Mouse (Mus musculus): ENCODE results near the gene Cdh7. TPM values are rescaled to one million over a fixed set of nuclear protein-coding genes. Genes with fewer than 3 reads are reported as not detected.
"Not testable (repeated sequence)": the region's sequence is repeated elsewhere in the genome, so short reads cannot be mapped to it uniquely, and the experiment has no call there.

Gene Cdh7
- polyA plus RNA-seq, 1 experiment from 2014 or later = not detected

DNA sequence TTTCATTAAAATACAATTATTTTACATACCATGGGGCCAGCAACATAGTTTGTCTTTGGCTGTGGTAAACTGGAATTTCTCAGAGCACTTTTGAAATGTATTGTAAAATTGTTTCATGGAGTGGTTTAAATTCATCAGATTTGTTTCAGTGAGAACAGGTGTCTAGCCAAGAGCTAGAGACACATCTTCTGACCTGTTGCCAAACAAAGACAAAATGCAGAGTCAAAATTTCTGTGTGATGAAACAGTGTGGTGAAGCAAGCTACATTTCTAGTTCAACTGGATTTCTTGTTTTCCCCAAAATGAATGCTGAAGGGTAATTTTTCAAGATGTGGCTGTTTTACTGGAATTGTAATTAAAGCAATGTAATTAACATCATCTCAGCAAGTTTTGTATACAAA is 22.2 kb downstream of the Cdh7 start:
- ATAC-seq (no peak), DNase-seq (ENCODE audit: low read depth, low spot score) (no peak)
- TF ChIP-seq CTCF (IDR thresholded peaks at IDR 0.05) = no peak
- POLR2A ChIA-PET = no interaction called here
- H3K27me3 ChIP-seq = no peaks in the 10 kb centered on the region
- in situ Hi-C loops (cut with MboI; ENCODE audit: low pct_unique_long_range_greater_than_20kb) = no loop called here
- CTCF ChIA-PET = interaction anchor here (1.1 kb wide), 1 partner anchor 39 kb away, joined by 3 read pairs; no protein-coding TSS in a partner anchor

DNA sequence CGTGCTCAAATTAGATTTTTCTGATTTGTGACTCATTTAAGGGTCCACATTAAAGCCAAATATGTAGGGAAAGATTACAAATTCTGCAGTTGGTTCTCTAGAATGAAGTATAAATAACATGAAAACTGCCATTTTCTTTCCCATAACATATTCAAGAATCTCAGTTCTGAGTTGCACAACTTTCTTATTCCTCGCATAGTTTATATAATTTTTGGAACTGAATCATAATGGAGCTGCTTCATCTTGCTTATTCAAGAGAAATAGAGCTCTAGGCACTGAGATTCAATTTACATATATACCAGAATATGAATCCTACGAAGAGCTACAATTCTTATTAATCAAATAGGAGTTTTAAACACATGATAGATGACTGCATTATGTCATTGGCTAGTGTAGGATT is 22.8 kb downstream of the Cdh7 start:
- in situ Hi-C loops (cut with MboI; ENCODE audit: low pct_unique_long_range_greater_than_20kb) = no loop called here
- TF ChIP-seq CTCF (IDR thresholded peaks at IDR 0.05) = no peak
- ChIA-PET POLR2A (no interaction called here), CTCF (interaction anchor here (0.5 kb wide), 1 partner anchor 22 kb away, joined by 3 read pairs; no protein-coding TSS in a partner anchor)
- H3K27me3 ChIP-seq = no peaks in the 10 kb centered on the region
- DNase-seq (ENCODE audit: low read depth, low spot score) = no peak
- ATAC-seq = no peak

DNA sequence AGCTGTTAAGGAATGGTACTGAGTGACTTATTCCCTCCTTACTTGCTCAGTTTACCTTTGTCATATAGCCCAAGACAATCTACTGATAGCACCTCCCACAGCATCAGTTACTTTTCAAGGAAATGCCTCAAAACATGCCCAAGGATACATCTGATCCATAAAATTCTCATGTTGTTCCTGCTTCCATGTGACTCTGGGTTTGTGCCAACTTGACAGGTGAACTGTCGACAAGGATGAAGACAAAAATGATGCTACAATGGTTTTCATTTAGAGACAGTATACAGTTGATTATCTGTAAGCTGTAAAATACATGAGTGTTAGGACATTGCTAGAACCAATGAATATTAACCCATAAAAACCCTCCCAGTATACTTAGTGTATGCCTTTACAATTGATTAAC is 29.9 kb downstream of the Cdh7 start:
- TF ChIP-seq CTCF (IDR thresholded peaks at IDR 0.05) = no peak
- ChIA-PET CTCF (no interaction called here), POLR2A (interaction anchor here (0.7 kb wide), 1 partner anchor 1120 kb away, joined by 3 read pairs; no protein-coding TSS in a partner anchor)

DNA sequence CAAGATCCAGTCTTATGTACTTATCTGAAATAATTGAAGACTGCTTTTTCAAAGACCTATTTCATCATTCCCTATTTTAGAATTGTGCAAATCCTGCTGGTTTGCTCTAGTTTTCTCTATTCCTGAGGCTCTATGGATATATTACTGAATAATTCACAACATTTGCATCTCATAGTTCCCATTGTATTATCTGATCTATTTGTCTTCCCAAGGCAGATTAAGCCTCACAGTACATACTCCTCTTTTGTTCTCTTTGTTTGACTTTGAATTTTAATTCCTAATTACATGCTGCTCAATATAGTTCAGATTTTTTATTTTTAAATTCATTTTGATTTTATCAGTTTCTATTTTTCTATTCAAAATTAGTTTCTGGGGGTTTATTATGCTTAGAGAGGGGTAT is 74.1 kb downstream of the Cdh7 start:
- in situ Hi-C loops (cut with MboI; ENCODE audit: low pct_unique_long_range_greater_than_20kb) = no loop called here
- no peak for ATAC-seq
- DNase-seq (ENCODE audit: low read depth, low spot score) = no peak
- H3K27me3 ChIP-seq = no peaks in the 10 kb centered on the region
- TF ChIP-seq CTCF (IDR thresholded peaks at IDR 0.05) = no peak
- ChIA-PET POLR2A (no interaction called here), CTCF (no interaction called here)

More for the DNA sequence above, 29.9 kb downstream of the Cdh7 start:
- H3K27me3 ChIP-seq = no peaks in the 10 kb centered on the region
- ATAC-seq (no peak), DNase-seq (ENCODE audit: low read depth, low spot score) (no peak)
- in situ Hi-C loops (cut with MboI; ENCODE audit: low pct_unique_long_range_greater_than_20kb) = no loop called here

DNA sequence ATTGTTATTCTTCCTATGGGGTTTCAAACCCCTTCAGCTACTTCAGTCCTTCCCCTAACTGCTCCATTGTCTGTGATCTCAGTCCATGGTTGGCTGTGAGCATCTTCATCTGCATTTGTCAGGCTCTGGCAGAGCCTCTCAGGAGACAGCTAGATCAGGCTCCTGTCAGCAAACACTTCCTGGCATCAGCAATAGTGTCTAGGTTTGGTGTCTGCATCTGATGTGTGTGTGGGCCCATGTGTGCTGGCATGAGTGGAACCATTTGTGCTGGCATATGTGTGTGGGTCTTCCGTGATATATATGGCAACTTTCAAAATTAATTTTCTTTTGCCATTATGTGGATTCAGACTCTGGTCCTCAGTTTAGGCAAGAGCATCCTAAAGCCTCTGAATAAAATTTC is 85.2 kb downstream of the Cdh7 start:
- in situ Hi-C loops (cut with MboI; ENCODE audit: low pct_unique_long_range_greater_than_20kb) = no loop called here
- no peak for ATAC-seq
- no peak for TF ChIP-seq CTCF (IDR thresholded peaks at IDR 0.05)
- ChIA-PET CTCF (no interaction called here), POLR2A (no interaction called here)
- no peak for DNase-seq (ENCODE audit: low read depth, low spot score)
- no peaks in the 10 kb centered on the region for H3K27me3 ChIP-seq

DNA sequence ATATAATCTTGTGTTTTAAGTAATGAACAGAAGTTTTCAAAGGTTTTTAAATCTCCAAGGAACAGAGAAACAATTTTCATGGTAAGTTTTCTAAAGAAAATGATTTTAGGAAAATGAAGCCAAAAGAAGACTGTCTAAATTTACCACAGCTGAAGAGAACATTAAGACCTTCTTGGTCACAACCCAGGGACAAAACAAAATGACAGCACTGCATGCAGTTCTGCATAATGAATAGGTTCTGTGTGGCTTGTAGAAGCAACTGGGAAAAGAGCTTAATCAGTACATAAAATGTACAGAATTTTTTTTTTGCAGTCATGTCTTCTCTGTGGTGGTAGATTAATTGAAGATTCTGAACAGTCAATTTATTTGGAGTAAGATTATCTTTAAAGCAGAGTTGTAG is 96.2 kb downstream of the Cdh7 start:
- in situ Hi-C loops (cut with MboI; ENCODE audit: low pct_unique_long_range_greater_than_20kb) = no loop called here
- H3K27me3 ChIP-seq = no peaks in the 10 kb centered on the region
- TF ChIP-seq CTCF (IDR thresholded peaks at IDR 0.05) = no peak
- ATAC-seq (no peak), DNase-seq (ENCODE audit: low read depth, low spot score) (no peak)
- POLR2A ChIA-PET = no interaction called here
- CTCF ChIA-PET = no interaction called here

DNA sequence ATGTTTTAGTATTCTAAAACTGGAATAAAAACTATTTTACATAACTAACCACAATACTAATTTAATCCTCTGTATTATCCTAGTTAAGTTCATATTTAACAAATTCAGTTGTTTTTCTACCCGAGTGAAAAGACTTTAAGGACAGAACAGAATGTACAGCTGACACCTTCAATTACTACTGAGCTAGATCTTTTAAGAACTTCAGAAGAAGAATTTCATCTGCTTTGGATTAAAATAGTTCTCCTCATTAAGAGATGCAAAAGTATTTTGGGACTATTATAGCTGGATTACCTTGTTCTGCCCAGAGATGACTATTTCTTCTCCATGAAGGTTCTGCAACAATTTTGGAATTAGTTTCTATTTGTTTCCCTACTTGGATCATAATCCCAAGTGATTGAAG is 135.8 kb downstream of the Cdh7 start:
- ChIA-PET CTCF (no interaction called here), POLR2A (no interaction called here)
- in situ Hi-C loops (cut with MboI; ENCODE audit: low pct_unique_long_range_greater_than_20kb) = no loop called here
- no peak for TF ChIP-seq CTCF (IDR thresholded peaks at IDR 0.05)
- no peak for DNase-seq (ENCODE audit: low read depth, low spot score)
- no peak for ATAC-seq
- no peaks in the 10 kb centered on the region for H3K27me3 ChIP-seq

DNA sequence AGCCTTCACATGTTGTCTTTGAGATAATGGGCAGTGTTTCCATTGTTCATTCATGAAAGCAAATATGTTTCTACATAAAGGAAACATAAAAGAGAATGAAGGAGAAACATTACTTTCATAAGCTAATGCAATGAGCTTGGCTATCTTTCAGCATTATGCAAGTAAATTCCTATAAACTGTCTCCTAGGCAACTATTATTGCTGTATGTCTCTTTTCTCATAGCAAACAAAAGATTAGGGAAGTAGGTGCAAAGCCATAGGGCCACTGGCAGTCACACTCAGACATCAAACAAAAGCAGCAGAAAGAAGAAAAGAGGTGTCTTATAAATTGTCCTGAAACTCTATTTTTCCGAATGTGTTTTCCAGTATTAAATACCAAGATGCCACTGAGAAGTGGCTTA is 136.6 kb downstream of the Cdh7 start:
- TF ChIP-seq CTCF (IDR thresholded peaks at IDR 0.05) = no peak
- ChIA-PET POLR2A (no interaction called here), CTCF (no interaction called here)
- ATAC-seq (no peak), DNase-seq (ENCODE audit: low read depth, low spot score) (no peak)
- H3K27me3 ChIP-seq = no peaks in the 10 kb centered on the region
- in situ Hi-C loops (cut with MboI; ENCODE audit: low pct_unique_long_range_greater_than_20kb) = no loop called here

DNA sequence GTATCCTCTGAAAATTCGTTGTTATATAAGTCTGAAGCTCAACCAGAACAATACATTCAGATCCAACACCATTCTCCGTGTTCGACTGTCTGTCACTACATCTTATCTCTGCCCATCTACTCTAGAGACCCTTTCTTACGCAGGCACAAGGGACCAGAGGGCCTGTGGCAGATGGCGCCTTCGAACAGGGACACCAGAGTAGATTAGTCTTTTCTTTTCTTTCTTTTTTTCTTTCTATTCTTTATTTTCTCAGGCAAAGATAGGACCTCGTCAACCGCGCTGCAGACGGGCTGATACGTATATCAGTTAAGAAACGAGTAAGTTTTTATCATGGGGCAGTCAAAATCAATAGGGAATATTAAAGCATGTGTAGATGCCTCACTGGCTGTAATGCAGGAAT is 189.2 kb downstream of the Cdh7 start:
- H3K27me3 ChIP-seq; ATAC-seq; CTCF ChIA-PET; in situ Hi-C loops (cut with MboI; ENCODE audit: low pct_unique_long_range_greater_than_20kb); POLR2A ChIA-PET; DNase-seq (ENCODE audit: low read depth, low spot score): not testable (repeated sequence)

Measured in Patski (cell line).